Mouse (Mus musculus): Measurements from ENCODE around the gene C1s1.
"Not testable (repeated sequence)": the region's sequence is repeated elsewhere in the genome, so short reads cannot be mapped to it uniquely, and the experiment has no call there.

DNA sequence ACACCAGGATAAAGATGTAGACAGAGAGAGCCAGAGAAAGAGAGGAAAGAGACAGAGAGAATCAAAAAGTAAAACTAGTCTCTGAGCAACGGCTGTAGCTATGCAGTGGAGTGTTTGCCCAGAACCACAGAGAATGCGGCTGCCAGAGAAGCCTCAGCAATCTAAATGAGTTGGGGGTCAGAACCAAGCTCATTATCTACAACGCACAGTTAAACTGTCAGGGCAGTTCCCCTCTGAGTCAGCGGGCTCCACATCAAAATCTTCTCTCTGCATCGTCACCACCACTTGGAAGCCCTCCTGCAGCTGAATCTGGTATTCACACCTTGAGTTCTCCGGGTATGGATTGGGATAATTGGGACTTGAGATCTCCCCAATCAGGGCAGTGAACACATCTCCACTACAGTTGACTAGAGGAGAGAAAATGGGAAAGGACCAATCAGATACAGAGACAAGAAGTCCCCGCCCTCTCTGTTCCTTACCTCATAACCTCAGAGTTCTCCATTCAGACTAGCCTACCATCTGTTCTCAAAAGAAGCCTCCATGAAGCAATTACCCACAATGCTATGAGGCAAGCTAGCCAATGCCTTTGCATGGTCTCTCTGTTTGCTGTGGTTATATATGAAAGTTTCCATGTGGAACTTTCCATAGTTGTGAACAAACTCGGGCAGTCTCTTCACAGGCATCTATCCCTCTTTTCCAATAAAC, 5.9 kb downstream of the C1s1 start:
- not testable (repeated sequence) for TF ChIP-seq CTCF, POLR2A (IDR thresholded peaks at IDR 0.05; ENCODE audit: extremely low read depth, insufficient read depth, low read length)
